In the genomic region with DNA sequence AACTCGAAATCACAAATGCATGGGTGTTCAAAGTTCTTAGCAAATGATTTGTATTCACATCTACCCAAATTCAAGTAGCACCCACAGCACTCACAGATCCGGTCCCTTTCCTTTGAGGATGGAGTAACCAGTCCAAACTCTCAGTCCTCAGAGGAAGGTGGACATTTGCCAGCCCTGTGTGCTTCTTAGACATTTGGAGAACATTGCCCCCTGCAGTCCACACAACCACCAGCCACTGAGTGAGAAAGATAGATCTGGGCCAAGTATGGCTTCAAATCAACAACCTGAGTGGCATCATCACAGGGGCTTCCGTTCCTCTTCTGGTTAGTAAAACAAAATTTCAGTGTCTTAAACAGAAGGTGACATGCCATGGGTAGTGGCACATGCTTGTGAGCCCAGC, we compare ENCODE assay signal across 12 mouse cellular contexts. TPM values are rescaled to one million over a fixed set of nuclear protein-coding genes. Genes with fewer than 3 reads are reported as not detected.
DNase-seq lines count a peak whose midpoint lies in the region; ATAC-seq and TF ChIP-seq lines count a peak whose summit lies in the region.
"Had no signal": no experiment of that assay in that cellular context is flagged by ENCODE, and none has a peak within 500 bp of the region (broad histone marks: within the 10 kb centered on the region; RNA-seq: fewer than 3 reads in every experiment).

No protein-coding gene starts in this region.

- H3K27me3 ChIP-seq in forebrain, postnatal 0 days (ENCODE audit: insufficient read depth, low read length): no peaks in the 10 kb centered on the region
- 0 out of 2 replicates have a peak, but pooled peaks cover 4% of the 10 kb centered on the region for H3K27me3 ChIP-seq in forebrain, embryonic 15.5 days
- peaks cover 6% of the 10 kb centered on the region; the same call in 1 of the 2 replicates for H3K27me3 ChIP-seq in midbrain, embryonic 11.5 days (ENCODE audit: control insufficient read depth, insufficient read depth, low read length)
- H3K27me3 ChIP-seq in midbrain, embryonic 13.5 days: peaks cover 55% of the 10 kb centered on the region
- no peaks in the 10 kb centered on the region for H3K27me3 ChIP-seq in stomach, postnatal 0 days (ENCODE audit: control insufficient read depth, insufficient read depth, low read length)

- H3K9me3 ChIP-seq in forebrain, postnatal 0 days (ENCODE audit: low read length): peaks cover 6% of the 10 kb centered on the region; the same call in 1 of the 2 replicates
- H3K9me3 ChIP-seq in forebrain, embryonic 15.5 days: no peaks in the 10 kb centered on the region
- no peaks in the 10 kb centered on the region for H3K9me3 ChIP-seq in midbrain, embryonic 11.5 days (ENCODE audit: control insufficient read depth, low read length)
- peaks cover 5% of the 10 kb centered on the region; the same call in 1 of the 2 replicates for H3K9me3 ChIP-seq in midbrain, embryonic 13.5 days
- no peaks in the 10 kb centered on the region for H3K9me3 ChIP-seq in stomach, postnatal 0 days (ENCODE audit: control insufficient read depth, low read length)
- H3K9me3 ChIP-seq: limb, embryonic 13.5 days; midbrain, embryonic 15.5 days had no signal

- no peak overlapping the region for H3K4me3 ChIP-seq in forebrain, postnatal 0 days (ENCODE audit: low read depth, low read length)
- no peak overlapping the region for H3K4me3 ChIP-seq in forebrain, embryonic 15.5 days
- H3K4me3 ChIP-seq in midbrain, embryonic 11.5 days (ENCODE audit: low read depth, low read length): no peak overlapping the region
- H3K4me3 ChIP-seq in midbrain, embryonic 13.5 days (replicated peaks): no peak overlapping the region
- no peak overlapping the region for H3K4me3 ChIP-seq in stomach, postnatal 0 days (ENCODE audit: low read depth, low read length)
- H3K4me3 ChIP-seq: limb, embryonic 13.5 days; midbrain, embryonic 15.5 days had no signal

- ATAC-seq in forebrain, postnatal 0 days: no peak
- ATAC-seq in forebrain, embryonic 15.5 days (replicated peaks): no peak
- no peak for ATAC-seq in midbrain, embryonic 11.5 days (ENCODE audit: low FRiP score)
- ATAC-seq in midbrain, embryonic 13.5 days: no peak
- no peak for ATAC-seq in stomach, postnatal 0 days (ENCODE audit: low FRiP score, low TSS enrichment)
- ATAC-seq: midbrain, embryonic 15.5 days had no signal

- H3K4me1 ChIP-seq in forebrain, postnatal 0 days (ENCODE audit: insufficient read depth): no peaks in the 10 kb centered on the region
- peaks cover 11% of the 10 kb centered on the region for H3K4me1 ChIP-seq in forebrain, embryonic 15.5 days
- peaks cover 9% of the 10 kb centered on the region for H3K4me1 ChIP-seq in midbrain, embryonic 11.5 days (ENCODE audit: control insufficient read depth, insufficient read depth, low read length)
- H3K4me1 ChIP-seq in midbrain, embryonic 13.5 days (replicated peaks): peaks cover 11% of the 10 kb centered on the region
- H3K4me1 ChIP-seq in stomach, postnatal 0 days (replicated peaks; ENCODE audit: control insufficient read depth, insufficient read depth): no peaks in the 10 kb centered on the region
- H3K4me1 ChIP-seq: limb, embryonic 13.5 days had no signal

- H3K36me3 ChIP-seq in forebrain, postnatal 0 days (ENCODE audit: insufficient read depth): no peaks in the 10 kb centered on the region
- H3K36me3 ChIP-seq in forebrain, embryonic 15.5 days: no peaks in the 10 kb centered on the region
- H3K36me3 ChIP-seq in midbrain, embryonic 11.5 days (ENCODE audit: control insufficient read depth, insufficient read depth, low read length): no peaks in the 10 kb centered on the region
- H3K36me3 ChIP-seq in midbrain, embryonic 13.5 days: no peaks in the 10 kb centered on the region
- no peaks in the 10 kb centered on the region for H3K36me3 ChIP-seq in stomach, postnatal 0 days (ENCODE audit: control insufficient read depth, insufficient read depth, low read length)
- H3K36me3 ChIP-seq: limb, embryonic 13.5 days; midbrain, embryonic 15.5 days had no signal

- H3K4me2 ChIP-seq in forebrain, postnatal 0 days (ENCODE audit: low read depth): no peak overlapping the region
- no peak overlapping the region for H3K4me2 ChIP-seq in forebrain, embryonic 15.5 days (replicated peaks)
- no peak overlapping the region for H3K4me2 ChIP-seq in midbrain, embryonic 11.5 days
- H3K4me2 ChIP-seq in midbrain, embryonic 13.5 days (replicated peaks): no peak overlapping the region
- no peak overlapping the region for H3K4me2 ChIP-seq in stomach, postnatal 0 days (replicated peaks; ENCODE audit: low read depth)
- H3K4me2 ChIP-seq: limb, embryonic 13.5 days; midbrain, embryonic 15.5 days had no signal

- peak; percentile 52 for DNase-seq in forebrain, postnatal 0 days
- peak; percentile 61 for DNase-seq in midbrain, embryonic 11.5 days (ENCODE audit: low spot score, missing footprints)
- peak; percentile 52 to 63 for DNase-seq in layer of hippocampus, adult 8-10 months (ENCODE audit: low spot score in 2 of 2)
- no peak for DNase-seq in stomach, postnatal 0 days (ENCODE audit: low spot score)
- no peak for DNase-seq in urinary bladder, adult 18-20 months (ENCODE audit: low spot score in 2 of 2)
- no peak for DNase-seq in thymus, postnatal 36 days
- DNase-seq: retina, postnatal 1 day had no signal

- no peak for TF ChIP-seq EP300 in stomach, postnatal 0 days (optimal IDR thresholded peaks at IDR 0.05)

- H3K9ac ChIP-seq in forebrain, postnatal 0 days: no peak overlapping the region
- H3K9ac ChIP-seq in forebrain, embryonic 15.5 days (replicated peaks): no peak overlapping the region
- H3K9ac ChIP-seq in midbrain, embryonic 11.5 days (ENCODE audit: low read length): no peak overlapping the region
- no peak overlapping the region for H3K9ac ChIP-seq in midbrain, embryonic 13.5 days (replicated peaks)
- no peak overlapping the region for H3K9ac ChIP-seq in stomach, postnatal 0 days (ENCODE audit: low read length)
- H3K9ac ChIP-seq: limb, embryonic 13.5 days; midbrain, embryonic 15.5 days had no signal

- no peak overlapping the region for H3K27ac ChIP-seq in forebrain, postnatal 0 days (ENCODE audit: low read depth, low read length)
- no peak overlapping the region for H3K27ac ChIP-seq in forebrain, embryonic 15.5 days (replicated peaks)
- H3K27ac ChIP-seq in midbrain, embryonic 11.5 days (ENCODE audit: low read depth, low read length): no peak overlapping the region
- no peak overlapping the region for H3K27ac ChIP-seq in midbrain, embryonic 13.5 days
- no peak overlapping the region for H3K27ac ChIP-seq in stomach, postnatal 0 days (replicated peaks)
- H3K27ac ChIP-seq: limb, embryonic 13.5 days; midbrain, embryonic 15.5 days had no signal

- TF ChIP-seq CTCF in forebrain, postnatal 0 days (IDR thresholded peaks at IDR 0.05; ENCODE audit: low read depth): no peak
- TF ChIP-seq CTCF in stomach, postnatal 0 days (IDR thresholded peaks at IDR 0.05; ENCODE audit: low read depth): peak; percentile 35; the same call in 1 of the 2 replicates

- 85% methylated on average over 3 of the region's 3 CpGs for whole genome bisulfite sequencing in forebrain, postnatal 0 days
- WGBS in forebrain, embryonic 15.5 days: 92% methylated on average over 3 of the region's 3 CpGs
- 90% methylated on average over 3 of the region's 3 CpGs for WGBS in midbrain, embryonic 11.5 days
- WGBS in midbrain, embryonic 13.5 days: 88% methylated on average over 3 of the region's 3 CpGs
- WGBS in stomach, postnatal 0 days: 84% methylated on average over 3 of the region's 3 CpGs

RNA-seq across cellular contexts. Expression of a gene that starts 38.0 kb away (rescaled TPM):
- total RNA-seq in forebrain, postnatal 0 days (2014; rRNA removed): 2.8 and 6.9 TPM in 2 replicates
- polyA plus RNA-seq in forebrain, postnatal 0 days (2015; fragmentation: Nextera tagmentation; extraction: Ambion mirVana): 6.7 and 9.6 TPM in 2 replicates
- polyA plus RNA-seq in forebrain, embryonic 15.5 days (2015; fragmentation: Nextera tagmentation; extraction: Ambion mirVana): 0.32 and 1.3 TPM in 2 replicates
- polyA plus RNA-seq in midbrain, embryonic 11.5 days (2014; fragmentation: Nextera tagmentation; extraction: Ambion mirVana): 3.0 and 4.0 TPM in 2 replicates
- polyA plus RNA-seq in midbrain, embryonic 13.5 days (2015; fragmentation: Nextera tagmentation; extraction: Ambion mirVana): 0.49 and 1.5 TPM in 2 replicates
- total RNA-seq in layer of hippocampus, adult 8-10 months (2022): 10 to 100 TPM; 24.9 to 39.8 (median 30.7) TPM
- not detected in 2 replicates for polyA plus RNA-seq in stomach, postnatal 0 days (2015; fragmentation: Nextera tagmentation; extraction: Ambion mirVana)
- total RNA-seq: hematopoietic stem cell, adult 5-6 weeks had no signal

Comparison
In these comparisons a context has a peak if more than half of its experiments do, and no peak if none do; other contexts are left out.
1. DNase-seq: peak in forebrain, postnatal 0 days (single experiment), midbrain, embryonic 11.5 days (single experiment) and layer of hippocampus, adult 8-10 months (2 of 2); none in stomach, postnatal 0 days (single experiment), urinary bladder, adult 18-20 months (0 of 2) and thymus, postnatal 36 days (0 of 2).